ENCODE assay signal across 8 mouse cellular contexts in genomic region chr3:86141886-86142262, GRCm38 (mm10). TPM values are rescaled to one million over a fixed set of nuclear protein-coding genes. Genes with fewer than 3 reads are reported as not detected.
DNase-seq lines count a peak whose midpoint lies in the region; ATAC-seq lines count a peak whose summit lies in the region.

No protein-coding gene starts in this region.

- no peaks in the 10 kb centered on the region for H3K27me3 ChIP-seq in heart, embryonic 12.5 days (replicated peaks)
- no peaks in the 10 kb centered on the region for H3K27me3 ChIP-seq in forebrain, embryonic 16.5 days (replicated peaks; ENCODE audit: control insufficient read depth, insufficient read depth, low read length)
- no peaks in the 10 kb centered on the region for H3K27me3 ChIP-seq in limb, embryonic 11.5 days (ENCODE audit: control insufficient read depth, insufficient read depth, low read length)
- H3K27me3 ChIP-seq in midbrain, embryonic 12.5 days, result no peaks in the 10 kb centered on the region

- H3K36me3 ChIP-seq in heart, embryonic 12.5 days, result peaks cover 42% of the 10 kb centered on the region
- H3K36me3 ChIP-seq in forebrain, embryonic 16.5 days (ENCODE audit: control insufficient read depth, insufficient read depth), result peaks cover 11% of the 10 kb centered on the region
- H3K36me3 ChIP-seq in limb, embryonic 11.5 days (ENCODE audit: control insufficient read depth, insufficient read depth, low read length), result peaks cover 12% of the 10 kb centered on the region
- H3K36me3 ChIP-seq in midbrain, embryonic 12.5 days, result peaks cover 41% of the 10 kb centered on the region

- H3K4me3 ChIP-seq in heart, embryonic 12.5 days, result peak overlapping the region; percentile 90
- peak overlapping the region; percentile 70 for H3K4me3 ChIP-seq in forebrain, embryonic 16.5 days (replicated peaks; ENCODE audit: low read length)
- peak overlapping the region; percentile 98 for H3K4me3 ChIP-seq in limb, embryonic 11.5 days (ENCODE audit: low read depth, low read length)
- H3K4me3 ChIP-seq in midbrain, embryonic 12.5 days, result peak overlapping the region; percentile 97

- H3K9me3 ChIP-seq in heart, embryonic 12.5 days (replicated peaks), result no peaks in the 10 kb centered on the region
- H3K9me3 ChIP-seq in forebrain, embryonic 16.5 days (ENCODE audit: control insufficient read depth, low read length), result no peaks in the 10 kb centered on the region
- H3K9me3 ChIP-seq in limb, embryonic 11.5 days (ENCODE audit: control insufficient read depth, low read length), result no peaks in the 10 kb centered on the region
- H3K9me3 ChIP-seq in midbrain, embryonic 12.5 days, result no peaks in the 10 kb centered on the region

- no peak for DNase-seq in heart, postnatal 36 days
- peak; percentile 15 to 16 for DNase-seq in adrenal gland, postnatal 36 days
- peak; percentile 62 for DNase-seq in limb, embryonic 11.5 days (ENCODE audit: low spot score)
- DNase-seq in layer of hippocampus, adult 9-11 months, result no peak
- no peak for DNase-seq in spleen, adult 12 weeks (ENCODE audit: low spot score)

- WGBS in heart, embryonic 12.5 days, result under 1% methylated on average over 18 of the region's 18 CpGs
- WGBS in forebrain, embryonic 16.5 days, result under 1% methylated on average over 18 of the region's 18 CpGs
- WGBS in limb, embryonic 11.5 days, result 2% methylated on average over 18 of the region's 18 CpGs
- under 1% methylated on average over 18 of the region's 18 CpGs for WGBS in midbrain, embryonic 12.5 days

- ATAC-seq in heart, embryonic 12.5 days (ENCODE audit: insufficient number of reproducible peaks, low FRiP score), result peak; percentile 51
- ATAC-seq in forebrain, embryonic 16.5 days, result peak; percentile 44; the same call in 1 of the 2 replicates
- no peak for ATAC-seq in limb, embryonic 11.5 days (ENCODE audit: insufficient number of reproducible peaks, low FRiP score, low TSS enrichment, low read depth)
- no peak; the same call in 1 of the 2 replicates for ATAC-seq in midbrain, embryonic 12.5 days (ENCODE audit: low FRiP score, low read depth)

- peak overlapping the region; percentile 88 for H3K27ac ChIP-seq in heart, embryonic 12.5 days (ENCODE audit: poor library complexity, severe bottlenecking)
- H3K27ac ChIP-seq in forebrain, embryonic 16.5 days (ENCODE audit: low read length), result peak overlapping the region; percentile 74
- H3K27ac ChIP-seq in limb, embryonic 11.5 days (replicated peaks; ENCODE audit: low read depth, low read length), result peak overlapping the region; percentile 84
- H3K27ac ChIP-seq in midbrain, embryonic 12.5 days (replicated peaks), result peak overlapping the region; percentile 89

- H3K4me2 ChIP-seq in heart, embryonic 12.5 days, result peak overlapping the region; percentile 96
- H3K4me2 ChIP-seq in forebrain, embryonic 16.5 days (ENCODE audit: low read length), result peak overlapping the region; percentile 85
- peak overlapping the region; percentile 77 for H3K4me2 ChIP-seq in limb, embryonic 11.5 days (ENCODE audit: low read depth, severe bottlenecking)
- peak overlapping the region; percentile 81 for H3K4me2 ChIP-seq in midbrain, embryonic 12.5 days (replicated peaks)

- peaks cover 12% of the 10 kb centered on the region for H3K4me1 ChIP-seq in heart, embryonic 12.5 days (replicated peaks)
- peaks cover 13% of the 10 kb centered on the region for H3K4me1 ChIP-seq in forebrain, embryonic 16.5 days (replicated peaks; ENCODE audit: control insufficient read depth, insufficient read depth, low read length)
- H3K4me1 ChIP-seq in limb, embryonic 11.5 days (ENCODE audit: control insufficient read depth, insufficient read depth, low read length), result no peaks in the 10 kb centered on the region
- H3K4me1 ChIP-seq in midbrain, embryonic 12.5 days, result peaks cover 18% of the 10 kb centered on the region

- intact Hi-C loops in heart, postnatal 36 days (cut with DNase I), result loop anchor here (2.0 to 5.0 kb wide), 2 partner anchors 83 to 570 kb away; partner anchors contain the start of genes Gatb and Lrba

- peak overlapping the region; percentile 98 for H3K9ac ChIP-seq in heart, embryonic 12.5 days
- H3K9ac ChIP-seq in forebrain, embryonic 16.5 days (replicated peaks; ENCODE audit: low read depth, low read length), result peak overlapping the region; percentile 88
- H3K9ac ChIP-seq in limb, embryonic 11.5 days (ENCODE audit: low read length), result peak overlapping the region; percentile 99
- peak overlapping the region; percentile 99 for H3K9ac ChIP-seq in midbrain, embryonic 12.5 days (replicated peaks)

RNA-seq across cellular contexts. Expression of gene Rps3a1, which starts 0.6 kb away (rescaled TPM):
- 808 and 835 TPM in 2 replicates for polyA plus RNA-seq in heart, embryonic 12.5 days (2016; fragmentation: Nextera tagmentation; extraction: Ambion mirVana)
- 100 to 1,000 TPM; 469 to 491 TPM for total RNA-seq in heart, postnatal 36 days (2021)
- total RNA-seq in adrenal gland, postnatal 36 days (2021), result 100 to 1,000 TPM; 819 TPM
- polyA plus RNA-seq in forebrain, embryonic 16.5 days (2015; fragmentation: Nextera tagmentation; extraction: Ambion mirVana), result 654 and 744 TPM in 2 replicates
- polyA plus RNA-seq in limb, embryonic 11.5 days (2014; fragmentation: Nextera tagmentation; extraction: Ambion mirVana), result 1,399 and 1,412 TPM in 2 replicates
- polyA plus RNA-seq in midbrain, embryonic 12.5 days (2016; fragmentation: Nextera tagmentation; extraction: Ambion mirVana), result 812 and 830 TPM in 2 replicates

Comparison
In these comparisons a context has a peak if more than half of its experiments do, and no peak if none do; other contexts are left out.
1. ATAC-seq: peak in heart, embryonic 12.5 days (single experiment) and forebrain, embryonic 16.5 days (single experiment); none in limb, embryonic 11.5 days (single experiment) and midbrain, embryonic 12.5 days (single experiment).
2. DNase-seq: peak in adrenal gland, postnatal 36 days (2 of 2) and limb, embryonic 11.5 days (single experiment); none in heart, postnatal 36 days (0 of 2), layer of hippocampus, adult 9-11 months (single experiment) and spleen, adult 12 weeks (single experiment).
3. Peak in every context shown above with its lines, with median percentiles within 50 percentile points of each other: H3K27ac ChIP-seq, H3K4me2 ChIP-seq, H3K4me3 ChIP-seq and H3K9ac ChIP-seq.